Mouse (Mus musculus) gastrocnemius, postnatal 25 days (tissue): ENCODE data around the gene Polr2a. TPM values are rescaled to one million over a fixed set of nuclear protein-coding genes. Genes with fewer than 3 reads are reported as not detected.

Source experiments
- DNase-seq: peaks from one replicate; pipeline ENCODE4 v3.0.0; 2022
- long read RNA-seq, 2 experiments: library from polyadenylated mRNA; stranded (forward); transcript quantifications; one replicate each; pipeline ENCODE4 v2.0.0; 2021
- total RNA-seq, 2 experiments: library from RNA; stranded (reverse); gene quantifications; 1 replicate in 1 of 2; 2 replicates in 1 of 2; pipeline ENCODE4 v1.2.3; 2021

Gene Polr2a
- 10 to 100 TPM; 24.7 to 27.5 TPM for total RNA-seq
- long read RNA-seq, experiment 1, partial matches to known transcripts, result 3 of 3 reads
- long read RNA-seq, experiment 1, other reads (novel, unspliced or antisense), result 0 of 3 reads
- long read RNA-seq, experiment 2, partial matches to known transcripts, result 1 of 2 reads
- long read RNA-seq, experiment 2, other reads (novel, unspliced or antisense), result 1 of 2 reads

- DNase-seq, result peak; percentile 97
These were observed at the start of gene Polr2a for GRCm38 (mm10) chr11:69758478-69758970. Gene Polr2a, minus strand, starts transcription at chr11:69758637.

GRCm38 (mm10) chr11:69807641-69808040, 49.2 kb upstream of the Polr2a start:
- DNase-seq, result no peak

GRCm38 (mm10) chr11:69806378-69806777, 47.9 kb upstream of the Polr2a start:
- no peak for DNase-seq

GRCm38 (mm10) chr11:69804972-69805909, 46.8 kb upstream of the Polr2a start, which contains the start of gene Tmem102:
Gene Tmem102, minus strand, starts transcription at chr11:69805624.
- no peak for DNase-seq

GRCm38 (mm10) chr11:69804652-69804940, 46.2 kb upstream of the Polr2a start:
- no peak for DNase-seq

GRCm38 (mm10) chr11:69803786-69804651, 45.6 kb upstream of the Polr2a start:
- DNase-seq, result peak; percentile 82

- no peak for DNase-seq
These were observed 44.9 kb upstream of the Polr2a start for GRCm38 (mm10) chr11:69803328-69803727.

- DNase-seq, result peak; percentile 88
These were observed 44.2 kb upstream of the Polr2a start for GRCm38 (mm10) chr11:69802648-69803105.

GRCm38 (mm10) chr11:69801379-69801977, 43.0 kb upstream of the Polr2a start, which contains the start of gene Fgf11:
Gene Fgf11, minus strand, starts transcription at chr11:69801857.
- DNase-seq, result no peak

- DNase-seq, result peak; percentile 47
These were observed 42.2 kb upstream of the Polr2a start for GRCm38 (mm10) chr11:69800392-69801197.

GRCm38 (mm10) chr11:69800138-69800391, 41.6 kb upstream of the Polr2a start:
- no peak for DNase-seq

GRCm38 (mm10) chr11:69799394-69800137, 41.1 kb upstream of the Polr2a start:
- DNase-seq, result no peak

- no peak for DNase-seq
These were observed 39.5 kb upstream of the Polr2a start for GRCm38 (mm10) chr11:69797924-69798323.

GRCm38 (mm10) chr11:69795983-69796435, 37.6 kb upstream of the Polr2a start:
- DNase-seq, result no peak

GRCm38 (mm10) chr11:69795168-69795982, 36.9 kb upstream of the Polr2a start, which contains the start of gene Chrnb1:
Gene Chrnb1, minus strand, starts transcription at chr11:69795943.
- peak; percentile 96 for DNase-seq

GRCm38 (mm10) chr11:69793429-69793828, 35.0 kb upstream of the Polr2a start:
- no peak for DNase-seq

- DNase-seq, result no peak
These were observed 33.0 kb upstream of the Polr2a start for GRCm38 (mm10) chr11:69791420-69791819.

- no peak for DNase-seq
These were observed 31.0 kb upstream of the Polr2a start for GRCm38 (mm10) chr11:69789431-69789830.

GRCm38 (mm10) chr11:69787306-69787705, 28.9 kb upstream of the Polr2a start:
- DNase-seq, result no peak
